Mouse (Mus musculus): ENCODE data around the gene Glt28d2.

Glt28d2 gene

DNA sequence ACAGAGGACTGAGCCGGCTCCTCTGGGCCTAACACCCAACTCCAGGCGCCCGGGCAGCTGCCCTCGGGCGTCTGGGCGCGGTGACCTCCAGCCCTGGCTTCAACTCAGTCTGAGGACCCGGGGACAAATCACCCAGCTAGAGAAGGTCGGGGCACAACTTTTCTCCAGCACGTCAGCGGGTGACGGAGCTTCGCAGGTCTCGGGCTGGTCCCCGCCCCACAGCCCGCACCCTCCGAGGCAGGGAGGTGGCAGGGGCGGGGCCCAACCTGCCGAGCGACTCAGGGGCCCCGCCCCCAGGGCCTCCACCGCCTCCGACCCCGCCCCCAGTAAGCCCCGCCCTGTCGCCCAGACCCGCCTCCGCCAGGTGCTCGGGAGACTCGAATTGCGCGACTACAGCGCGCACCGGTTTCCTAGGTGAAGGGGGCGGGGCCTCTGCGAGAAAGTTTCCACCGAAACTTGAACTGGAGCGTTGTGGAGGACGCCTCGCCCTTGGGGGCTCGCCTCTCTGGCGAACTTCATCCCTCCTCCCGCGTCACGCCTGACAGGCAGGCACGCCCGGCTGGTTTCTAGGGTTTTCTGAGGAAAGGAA, at the start of gene Glt28d2, which contains the start of gene Gm37240:
TSS of gene Glt28d2 (minus strand) at position 278 of the 589 bp plus-strand sequence.
TSS of gene Gm37240 (minus strand) at position 280 of the 589 bp plus-strand sequence.
- in situ Hi-C loops (cut with MboI, MseI) = no loop called here

DNA sequence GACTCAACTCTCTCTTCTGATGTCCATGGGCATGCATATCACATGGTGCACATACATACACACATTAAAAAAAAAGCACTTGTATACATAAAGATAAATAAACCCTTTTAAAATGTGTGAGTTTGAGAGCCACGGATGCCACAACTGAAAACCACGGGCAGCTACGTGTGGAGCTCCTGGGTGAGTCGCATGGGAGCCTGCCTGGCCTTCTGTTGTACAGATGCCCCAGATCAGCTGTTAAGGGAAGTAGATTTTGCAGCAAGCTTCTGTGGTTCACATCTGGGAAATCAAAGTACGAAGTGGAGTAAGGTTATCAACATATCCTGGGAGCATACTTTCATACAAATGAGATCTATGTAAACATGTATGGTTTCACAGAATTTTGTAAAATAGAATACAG, 46.3 kb upstream of the Glt28d2 start:
- in situ Hi-C loops (cut with MboI, MseI) = no loop called here

DNA sequence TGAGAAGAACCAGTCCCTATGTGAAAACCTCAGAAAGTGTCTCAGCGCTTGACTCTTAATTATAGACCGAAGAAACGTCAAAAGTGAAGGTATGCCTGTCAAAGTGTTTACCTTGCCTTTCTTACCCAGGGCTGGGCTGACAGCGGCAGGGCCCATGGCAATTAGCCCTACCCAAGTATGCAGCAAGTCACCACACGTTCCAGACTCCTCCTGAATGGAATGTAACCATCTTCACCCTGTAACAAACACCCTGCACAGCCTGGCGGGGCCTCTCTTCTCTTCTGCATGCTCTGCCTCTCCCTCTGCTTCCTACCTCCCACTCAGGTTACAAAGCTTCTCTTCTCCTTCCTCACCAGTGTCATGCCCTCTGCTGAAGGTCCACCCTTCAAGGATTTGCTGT, 44.5 kb upstream of the Glt28d2 start:
- in situ Hi-C loops (cut with MboI, MseI) = no loop called here

DNA sequence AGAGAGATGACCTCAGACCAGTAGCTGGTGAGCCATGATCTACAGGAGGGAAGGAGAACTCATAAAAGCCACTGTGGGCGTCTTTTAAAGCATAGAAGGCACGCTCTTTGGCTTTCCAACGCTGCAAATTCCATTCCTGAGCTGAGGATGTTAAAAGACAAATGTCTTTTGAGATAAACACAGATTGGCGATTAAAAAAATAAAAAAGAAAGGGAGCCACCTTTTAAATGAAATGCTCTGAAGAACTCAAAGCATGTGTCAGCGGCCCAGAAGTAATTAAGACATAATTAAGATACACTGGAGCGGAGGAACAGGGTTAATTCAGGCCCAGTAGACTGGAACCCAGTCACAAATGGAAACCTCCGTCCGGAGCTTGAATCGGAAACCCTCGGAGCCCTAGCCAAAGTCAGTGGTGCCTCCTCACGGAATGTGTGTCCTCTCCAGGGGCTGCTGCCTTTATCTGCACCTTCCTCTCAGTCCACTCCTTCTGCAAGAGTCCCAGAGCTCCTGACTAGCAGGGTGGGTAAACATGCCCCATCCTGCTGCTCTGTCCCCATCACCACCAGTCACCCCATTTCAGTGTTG, 43.4 kb upstream of the Glt28d2 start:
- in situ Hi-C loops (cut with MboI, MseI) = no loop called here

DNA sequence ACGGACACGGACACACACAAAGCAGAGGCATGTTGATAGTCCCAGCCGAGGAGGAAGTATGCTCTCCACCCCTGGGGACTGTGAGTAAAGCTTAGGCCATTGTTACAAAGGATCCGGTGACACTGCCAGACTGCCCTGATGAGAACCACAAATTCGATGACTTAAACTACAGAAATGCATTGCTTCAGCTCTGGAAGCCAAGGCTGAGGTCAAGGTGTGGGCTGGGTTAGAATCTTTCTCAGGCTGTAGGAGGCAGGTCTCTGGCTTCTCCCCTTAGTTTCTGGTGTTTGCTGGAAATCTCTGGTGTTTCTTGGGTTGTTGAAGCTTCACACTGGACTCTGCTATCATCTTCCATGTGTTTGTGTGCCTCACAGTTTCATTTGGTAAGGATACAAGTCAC, 42.4 kb upstream of the Glt28d2 start:
- in situ Hi-C loops (cut with MboI, MseI) = loop anchor here in 1 of 2 experiments (10.0 kb wide), 1 partner anchor 185 kb away; no protein-coding TSS in a partner anchor

DNA sequence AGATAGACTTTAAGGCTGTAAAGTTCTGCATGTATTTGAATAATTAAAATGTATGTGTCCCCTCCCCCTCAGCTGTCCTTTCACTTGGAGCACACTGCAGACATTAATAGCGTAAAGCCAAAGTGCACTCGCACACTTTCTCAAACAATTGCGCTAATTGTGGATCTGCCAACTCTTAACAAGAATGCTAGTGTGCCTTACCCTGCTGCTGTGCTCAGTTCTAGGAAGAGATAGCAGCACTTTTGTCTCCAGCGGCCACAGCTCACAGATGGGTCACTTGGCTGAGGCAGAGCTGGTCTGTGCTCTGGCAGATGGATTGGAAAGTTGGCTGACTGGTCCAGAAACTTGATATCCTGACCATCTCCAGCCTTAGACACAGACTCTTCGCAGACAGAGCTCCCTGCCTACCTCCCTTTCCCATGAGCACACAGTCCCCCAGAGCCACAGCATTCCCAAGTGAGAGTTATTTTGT, 40.9 kb upstream of the Glt28d2 start:
- in situ Hi-C loops (cut with MboI, MseI) = loop anchor here in 1 of 2 experiments (10.0 kb wide), 1 partner anchor 187 kb away; no protein-coding TSS in a partner anchor

DNA sequence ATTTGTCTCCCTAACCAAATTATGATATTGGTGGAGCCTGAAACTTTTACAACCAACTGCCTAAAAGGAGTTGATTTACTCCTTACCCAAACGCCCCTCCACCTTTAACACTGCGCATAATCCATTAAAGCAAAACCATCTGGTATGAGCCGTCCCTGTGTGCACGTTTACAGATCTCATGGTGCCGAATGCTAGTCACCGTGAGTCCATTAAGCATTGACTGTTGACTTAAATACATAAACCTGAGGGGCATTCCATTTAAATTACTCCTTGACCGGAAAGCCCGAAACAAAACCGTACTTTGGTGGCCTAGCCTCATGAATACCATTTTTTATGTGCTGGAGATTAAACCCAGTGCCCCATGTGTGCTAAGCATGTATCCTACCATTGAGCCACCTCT, 40.0 kb upstream of the Glt28d2 start:
- in situ Hi-C loops (cut with MboI, MseI) = loop anchor here in 1 of 2 experiments (10.0 kb wide), 1 partner anchor 188 kb away; no protein-coding TSS in a partner anchor

DNA sequence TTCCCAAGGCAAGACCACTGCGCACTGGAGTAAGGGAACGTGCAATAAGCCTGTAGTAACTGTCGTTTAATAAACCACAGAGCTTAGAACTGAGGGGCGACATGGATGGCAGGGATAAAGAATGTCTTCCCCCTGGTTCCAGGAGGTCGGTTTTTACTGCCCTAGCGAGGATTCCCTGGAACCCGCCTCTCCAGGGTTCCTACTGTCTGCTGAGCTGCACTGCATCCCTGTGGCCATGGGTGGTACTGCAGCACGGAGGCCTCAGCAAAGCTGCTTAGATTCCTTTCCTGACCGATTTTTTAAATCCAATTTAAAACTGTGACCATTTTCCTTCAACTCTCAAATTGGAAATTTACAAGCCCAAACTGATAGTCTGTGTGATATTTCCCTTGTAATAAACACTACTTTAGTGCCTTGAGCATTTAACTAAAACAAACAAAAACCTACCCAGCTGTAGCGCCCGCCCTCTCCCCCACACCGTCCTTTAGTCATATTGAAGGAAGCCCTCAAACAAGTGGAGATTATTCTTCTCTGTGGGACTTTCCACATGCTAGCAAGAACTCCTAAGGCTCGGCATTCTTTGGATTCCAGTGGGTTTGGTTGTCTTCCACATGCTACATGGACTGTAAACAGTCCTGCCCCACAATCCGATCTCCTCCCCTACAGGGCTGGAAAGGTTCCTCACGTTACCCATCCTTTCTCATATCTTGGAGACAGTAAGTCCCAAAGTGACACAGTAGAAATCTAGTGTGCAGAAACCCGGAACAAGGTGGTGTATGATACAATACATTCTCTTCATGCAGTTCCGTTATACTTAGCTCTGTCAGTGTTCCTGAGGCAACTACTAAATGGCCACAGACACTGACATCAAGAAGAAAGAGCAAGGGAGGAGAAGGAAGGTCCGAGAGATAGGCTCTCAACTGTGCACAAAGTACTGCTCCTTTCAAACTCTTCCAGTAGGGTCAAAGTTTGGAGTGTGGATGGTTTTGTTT, 36.9 kb upstream of the Glt28d2 start:
- in situ Hi-C loops (cut with MboI, MseI) = loop anchor here in 1 of 2 experiments (5.0 to 10.0 kb wide), 2 partner anchors 191 to 217 kb away; no protein-coding TSS in a partner anchor

DNA sequence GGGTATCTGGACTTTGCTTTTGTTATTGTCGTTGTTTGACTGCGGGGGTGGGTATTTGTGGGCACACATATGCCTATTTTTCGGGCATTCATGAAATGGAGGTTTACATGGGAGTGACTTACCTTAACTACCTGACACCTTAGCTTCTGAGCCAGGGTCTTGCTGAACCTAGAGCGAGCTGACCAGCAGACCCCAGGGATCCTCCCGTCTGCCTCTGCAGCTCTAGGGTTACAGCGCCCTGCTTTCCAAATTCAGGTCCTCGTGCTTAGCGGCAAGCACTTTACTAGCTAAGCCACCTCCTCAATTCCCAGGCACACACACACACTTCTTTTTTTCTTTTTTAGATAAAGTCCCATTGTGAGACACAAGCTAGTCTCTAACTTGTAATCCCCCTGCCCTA, 36.0 kb upstream of the Glt28d2 start:
- in situ Hi-C loops (cut with MboI, MseI) = loop anchor here in 1 of 2 experiments (5.0 to 10.0 kb wide), 2 partner anchors 191 to 216 kb away; no protein-coding TSS in a partner anchor

DNA sequence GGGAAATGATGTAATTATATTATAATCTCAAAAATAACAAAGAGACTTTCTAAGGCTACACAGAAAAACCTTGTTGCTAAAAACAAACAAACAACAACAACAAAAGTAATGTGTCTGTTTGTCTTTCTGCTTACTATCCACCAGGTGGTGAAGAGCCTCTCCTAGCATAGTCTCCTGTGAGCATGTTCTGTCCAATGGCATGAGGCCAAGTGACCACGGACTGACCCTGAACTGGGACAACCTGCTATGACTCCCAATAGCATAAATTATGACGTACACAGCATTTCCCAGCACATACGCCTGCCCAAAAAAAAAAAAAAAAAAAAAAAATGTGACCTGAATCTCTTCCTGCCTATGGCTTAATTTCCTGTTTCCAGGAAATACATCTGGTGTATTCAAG, 35.0 kb upstream of the Glt28d2 start:
- in situ Hi-C loops (cut with MboI, MseI) = loop anchor here in 1 of 2 experiments (5.0 to 10.0 kb wide), 2 partner anchors 192 to 215 kb away; no protein-coding TSS in a partner anchor

DNA sequence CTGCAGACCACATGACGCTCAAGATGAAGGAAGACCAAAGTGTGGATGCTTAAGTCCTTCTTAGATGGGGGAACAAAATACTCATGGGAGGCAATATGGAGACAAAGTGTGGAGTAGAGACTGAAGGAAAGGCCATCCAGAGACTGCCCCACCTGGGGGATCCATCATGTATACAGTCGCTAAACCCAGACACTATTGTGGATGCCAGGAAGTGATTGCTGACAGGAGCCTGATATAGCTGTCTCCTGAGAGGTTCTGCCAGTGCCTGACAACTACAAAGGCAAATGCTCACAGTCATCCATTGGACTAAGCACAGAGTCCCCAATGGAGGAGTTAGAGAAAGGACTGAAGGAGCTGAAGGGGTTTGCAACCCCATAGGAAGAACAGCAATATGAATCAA, 33.4 kb upstream of the Glt28d2 start:
- in situ Hi-C loops (cut with MboI, MseI) = loop anchor here in 1 of 2 experiments (5.0 to 10.0 kb wide), 2 partner anchors 194 to 213 kb away; no protein-coding TSS in a partner anchor

DNA sequence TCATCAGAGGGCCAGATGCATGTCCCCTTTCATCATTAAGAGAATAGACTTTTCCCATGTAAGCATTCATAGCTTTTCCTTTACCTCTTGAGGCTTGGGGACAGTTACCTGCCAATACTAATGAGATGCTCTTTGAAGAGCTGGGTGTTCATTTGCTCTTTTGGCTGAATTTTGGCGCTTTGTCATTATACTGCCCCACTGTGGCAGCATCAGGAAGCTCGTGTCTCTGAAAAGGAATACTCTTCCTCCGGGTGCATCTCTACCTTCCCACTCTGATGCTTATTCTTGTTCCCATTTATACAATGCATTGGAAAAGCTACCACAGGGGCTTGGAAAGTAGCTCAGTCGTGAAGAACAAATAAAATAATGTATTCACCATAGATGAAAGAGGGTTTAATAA, 30.3 kb upstream of the Glt28d2 start:
- in situ Hi-C loops (cut with MboI, MseI) = loop anchor here in 1 of 2 experiments (5.0 kb wide), 1 partner anchor 210 kb away; no protein-coding TSS in a partner anchor

DNA sequence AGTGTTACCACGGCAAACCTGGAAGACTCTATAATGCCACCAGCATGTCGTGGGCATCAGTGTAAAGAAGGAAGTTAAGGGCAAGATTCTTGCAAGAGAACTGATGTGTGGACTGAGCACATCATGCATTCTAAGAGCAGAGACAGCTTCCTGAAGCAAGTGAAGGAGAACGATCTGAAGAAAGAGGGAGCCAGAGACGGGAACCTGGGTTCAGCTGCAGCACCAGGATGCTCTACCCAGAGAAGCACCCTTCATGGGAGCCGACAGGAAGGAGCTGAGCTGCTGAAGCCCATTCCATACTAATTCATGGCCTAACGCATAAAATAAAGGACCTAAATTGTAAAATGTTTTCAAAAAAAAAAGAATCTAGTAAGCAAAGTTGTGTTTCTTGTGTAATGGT, 27.5 kb upstream of the Glt28d2 start:
- in situ Hi-C loops (cut with MboI, MseI) = loop anchor here in 1 of 2 experiments (5.0 kb wide), 1 partner anchor 208 kb away; no protein-coding TSS in a partner anchor

DNA sequence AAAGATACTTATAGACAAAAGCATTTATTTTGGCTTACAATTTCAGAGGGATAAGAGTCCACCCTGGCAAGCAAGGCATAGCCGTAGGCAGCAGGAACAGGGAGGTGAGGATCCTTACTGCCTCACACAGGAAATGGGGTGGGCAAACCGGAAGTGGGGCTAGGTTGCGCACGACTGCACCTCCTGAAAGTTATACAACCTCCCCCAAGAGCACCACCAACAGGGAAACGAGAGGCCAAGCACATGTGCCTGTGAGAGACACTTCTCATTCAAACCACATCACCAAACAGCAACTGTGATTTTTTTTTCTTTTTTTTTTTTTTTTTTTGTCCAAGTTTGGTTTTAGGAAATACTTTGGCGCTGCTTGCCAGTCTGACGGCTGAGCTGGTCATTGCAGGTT, 19.8 kb upstream of the Glt28d2 start:
- in situ Hi-C loops (cut with MboI, MseI) = no loop called here

DNA sequence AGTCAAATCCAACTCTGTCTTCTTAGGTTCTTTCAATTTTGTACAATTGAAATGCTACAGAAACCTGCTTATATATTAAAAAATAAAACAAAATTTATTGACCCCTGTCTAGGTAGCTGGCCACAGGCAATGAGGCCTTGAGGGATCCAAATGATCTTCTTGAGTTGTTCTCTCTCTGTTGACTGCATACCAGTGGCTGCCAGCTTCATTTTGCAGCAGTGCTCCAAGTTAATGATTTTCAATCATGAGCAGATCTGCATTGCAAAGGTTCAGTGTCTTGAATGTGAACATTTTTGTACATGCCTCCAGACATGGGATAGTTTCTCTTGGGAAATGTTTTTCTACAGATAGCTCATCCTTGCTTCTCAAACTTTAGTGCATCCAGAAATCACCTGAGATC, 17.1 kb upstream of the Glt28d2 start:
- in situ Hi-C loops (cut with MboI, MseI) = no loop called here

DNA sequence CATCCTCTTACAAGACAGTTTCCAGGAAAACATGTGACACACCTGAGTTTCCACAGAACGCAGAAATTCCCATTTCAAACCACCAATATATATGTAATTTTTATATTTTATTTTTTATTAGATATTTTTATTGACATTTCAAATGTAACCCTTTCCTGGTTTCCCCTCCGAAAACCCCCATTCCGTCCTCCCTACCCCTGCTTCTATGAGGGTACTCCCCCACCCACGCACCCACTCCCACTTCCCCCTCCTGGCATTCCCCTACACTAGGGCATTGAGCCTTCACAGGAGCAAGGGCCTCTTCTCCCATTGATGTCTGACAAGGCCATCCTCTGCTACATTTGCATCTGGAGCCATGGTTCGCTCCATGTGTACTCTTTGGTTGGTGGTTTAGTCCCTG, 7.7 kb upstream of the Glt28d2 start:
- in situ Hi-C loops (cut with MboI, MseI) = loop anchor here in 1 of 2 experiments (10.0 kb wide), 1 partner anchor 1310 kb away; the partner anchor contains the start of gene Arfip1

DNA sequence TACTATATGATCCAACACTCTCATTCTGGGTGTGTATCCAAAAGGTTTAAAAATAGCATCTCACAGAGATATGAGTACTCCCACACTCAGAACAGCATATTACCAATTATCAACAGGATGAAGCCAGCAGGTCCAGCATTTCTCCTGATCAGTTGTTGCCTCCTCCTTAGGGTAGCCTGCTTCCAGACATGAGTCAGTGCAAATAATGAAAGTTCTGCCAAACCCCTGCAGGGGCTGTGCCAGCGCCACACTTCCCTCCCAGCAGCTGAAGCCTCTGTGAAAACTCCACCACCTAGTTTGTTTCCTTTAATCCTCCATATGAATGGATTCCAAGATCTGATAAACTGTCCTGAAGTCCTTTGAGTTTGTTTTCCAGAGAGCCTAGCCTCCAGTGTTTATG, 4.3 kb upstream of the Glt28d2 start:
- in situ Hi-C loops (cut with MboI, MseI) = loop anchor here in 1 of 2 experiments (10.0 kb wide), 1 partner anchor 1307 kb away; the partner anchor contains the start of gene Arfip1

DNA sequence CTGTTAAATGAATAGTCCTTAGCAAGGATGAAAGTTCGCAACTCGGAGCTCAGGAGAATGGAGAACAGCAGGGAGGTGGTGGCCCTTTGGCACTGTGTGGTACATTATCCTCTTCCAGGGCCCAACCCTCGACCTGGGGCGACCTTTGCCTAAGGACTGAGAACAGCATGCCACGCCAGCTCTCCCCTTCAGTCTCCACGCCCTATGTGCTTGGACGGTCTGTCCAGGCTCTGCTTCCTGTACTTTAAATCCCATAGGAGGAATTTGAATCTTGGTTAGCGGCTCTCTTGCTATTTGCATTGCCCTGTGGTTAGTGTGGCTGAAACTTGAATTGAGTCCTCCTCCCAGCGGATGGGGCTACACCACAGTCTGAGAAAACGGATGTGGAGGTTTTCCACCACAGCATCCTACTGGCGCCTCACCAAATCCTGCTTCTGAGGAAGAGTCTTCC, 930 bp upstream of the Glt28d2 start:
- in situ Hi-C loops (cut with MboI, MseI) = no loop called here

DNA sequence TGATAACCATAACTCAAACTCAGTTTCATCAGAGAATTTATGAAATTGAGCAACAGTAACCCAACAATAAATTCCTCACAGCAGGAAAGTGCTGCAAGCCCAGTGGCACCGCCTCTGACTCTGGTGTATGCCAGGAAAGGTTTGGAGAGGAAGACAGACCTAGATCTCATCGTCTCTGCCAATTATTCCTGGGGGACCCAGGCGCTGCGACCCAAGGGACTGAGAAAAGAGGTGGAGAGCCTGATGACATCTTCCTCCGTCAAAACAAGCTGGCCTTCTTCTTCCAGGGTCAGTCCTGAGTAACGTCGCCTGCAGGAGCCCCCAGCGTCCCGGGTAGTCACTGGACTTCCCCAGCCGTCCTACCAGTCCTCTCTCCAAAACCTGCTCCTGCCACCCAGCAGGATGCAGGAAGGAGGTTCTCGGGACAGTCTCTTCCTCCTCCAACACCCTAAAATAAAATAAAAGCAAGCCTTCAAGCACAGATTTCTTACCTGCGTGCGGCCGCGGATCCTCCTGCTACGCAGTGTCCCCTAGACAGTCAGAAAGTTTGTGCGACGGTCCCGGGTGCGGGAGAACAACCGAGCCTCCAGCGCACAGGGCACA, 579 bp downstream of the Glt28d2 start:
- in situ Hi-C loops (cut with MboI, MseI) = no loop called here

DNA sequence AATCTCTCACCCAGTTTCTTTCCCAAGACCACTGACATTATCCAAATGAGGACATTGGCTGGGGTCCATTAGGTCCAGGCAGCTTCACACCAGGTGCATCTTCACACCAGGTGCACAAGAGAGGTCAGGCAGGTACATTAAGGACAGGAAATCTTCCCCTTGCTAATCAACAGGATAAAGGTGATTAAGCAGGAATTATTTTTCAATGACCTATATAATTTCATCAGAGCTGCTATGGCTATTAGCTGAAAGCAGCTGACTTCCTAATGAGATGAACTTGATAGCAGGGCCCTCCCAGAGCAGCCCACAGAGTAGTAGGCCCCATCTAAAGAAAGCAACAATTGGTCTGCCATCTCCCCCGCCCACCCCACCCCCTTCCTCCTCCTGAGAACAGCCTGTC, 1.4 kb downstream of the Glt28d2 start:
- in situ Hi-C loops (cut with MboI, MseI) = no loop called here

DNA sequence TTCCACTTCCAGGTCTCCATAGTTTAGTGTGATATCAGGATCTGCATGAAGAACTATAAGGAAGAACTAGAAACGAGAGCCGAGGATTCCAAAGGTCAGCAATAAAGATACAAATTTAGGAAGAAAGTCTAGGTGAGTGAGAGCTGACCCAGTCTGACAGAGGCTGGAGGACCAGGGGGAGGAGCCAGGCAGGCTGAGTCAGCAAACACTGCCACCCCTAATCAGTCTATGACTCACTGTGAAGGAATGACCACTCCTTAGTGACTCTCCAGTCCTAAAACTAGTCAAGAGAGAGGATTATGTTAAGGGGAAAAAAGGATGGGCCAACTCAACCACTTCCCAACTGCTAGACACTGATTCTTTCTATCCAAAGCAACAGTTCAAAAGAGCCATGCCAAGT, 6.6 kb downstream of the Glt28d2 start:
- in situ Hi-C loops (cut with MboI, MseI) = no loop called here

Measured in T-helper 17 cell (primary cell).